Mouse (Mus musculus): ENCODE data around the gene Def6. TPM values are rescaled to one million over a fixed set of nuclear protein-coding genes. Genes with fewer than 3 reads are reported as not detected.

The Def6 gene
- polyA plus RNA-seq, 1 experiment from 2014 or later: 4.9 TPM

- no peak for ATAC-seq (ENCODE audit: insufficient number of reproducible peaks, low FRiP score)
- Histone ChIP-seq H3K4me3 (no peak overlapping the region), H3K9me3 (replicated peaks) (no peaks in the 10 kb centered on the region), H3K4me1 (replicated peaks) (peaks cover 86% of the 10 kb centered on the region), H3K36me3 (no peaks in the 10 kb centered on the region), H3K4me2 (no peak overlapping the region), H3K27me3 (replicated peaks) (no peaks in the 10 kb centered on the region), H3K27ac (ENCODE audit: poor library complexity, severe bottlenecking) (peak overlapping the region; percentile 50; the same call in 1 of the 2 replicates), H3K9ac (no peak overlapping the region)
- WGBS: 79% methylated on average over 15 of the region's 15 CpGs
Measured at GRCm38 (mm10) chr17:28180783-28181544, 26.6 kb upstream of the Def6 start.

GRCm38 (mm10) chr17:28184971-28185638 is 22.5 kb upstream of the Def6 start:
- Histone ChIP-seq H3K9me3 (replicated peaks) (no peaks in the 10 kb centered on the region), H3K4me2 (no peak overlapping the region), H3K27me3 (replicated peaks) (no peaks in the 10 kb centered on the region), H3K4me1 (replicated peaks) (peaks cover 58% of the 10 kb centered on the region), H3K27ac (ENCODE audit: poor library complexity, severe bottlenecking) (no peak overlapping the region), H3K9ac (no peak overlapping the region), H3K36me3 (peaks cover 7% of the 10 kb centered on the region), H3K4me3 (no peak overlapping the region)
- no peak for ATAC-seq (ENCODE audit: insufficient number of reproducible peaks, low FRiP score)
- WGBS: 69% methylated on average over 7 of the region's 7 CpGs

- H3K9ac ChIP-seq: no peak overlapping the region
- peaks cover 27% of the 10 kb centered on the region for H3K4me1 ChIP-seq (replicated peaks)
- H3K9me3 ChIP-seq (replicated peaks): no peaks in the 10 kb centered on the region
- H3K27me3 ChIP-seq (replicated peaks): no peaks in the 10 kb centered on the region
- WGBS: 85% methylated on average over 5 of the region's 5 CpGs
- H3K36me3 ChIP-seq: peaks cover 37% of the 10 kb centered on the region
- no peak for ATAC-seq (ENCODE audit: insufficient number of reproducible peaks, low FRiP score)
- H3K27ac ChIP-seq (ENCODE audit: poor library complexity, severe bottlenecking): no peak overlapping the region
- H3K4me3 ChIP-seq: no peak overlapping the region
- no peak overlapping the region for H3K4me2 ChIP-seq
Measured at GRCm38 (mm10) chr17:28188313-28188712, 19.3 kb upstream of the Def6 start.

GRCm38 (mm10) chr17:28192754-28193153 is 14.8 kb upstream of the Def6 start:
- Histone ChIP-seq H3K4me2 (no peak overlapping the region), H3K9ac (no peak overlapping the region), H3K27ac (ENCODE audit: poor library complexity, severe bottlenecking) (no peak overlapping the region), H3K4me1 (replicated peaks) (no peaks in the 10 kb centered on the region), H3K9me3 (replicated peaks) (no peaks in the 10 kb centered on the region), H3K4me3 (no peak overlapping the region), H3K36me3 (peaks cover 74% of the 10 kb centered on the region), H3K27me3 (replicated peaks) (no peaks in the 10 kb centered on the region)
- ATAC-seq (ENCODE audit: insufficient number of reproducible peaks, low FRiP score): no peak
- WGBS: 57% methylated on average over 1 of the region's 1 CpGs

GRCm38 (mm10) chr17:28193559-28193958 is 14.0 kb upstream of the Def6 start:
- Histone ChIP-seq H3K36me3 (peaks cover 82% of the 10 kb centered on the region), H3K4me2 (no peak overlapping the region), H3K27ac (ENCODE audit: poor library complexity, severe bottlenecking) (no peak overlapping the region), H3K9ac (no peak overlapping the region), H3K4me3 (no peak overlapping the region), H3K9me3 (replicated peaks) (no peaks in the 10 kb centered on the region), H3K27me3 (replicated peaks) (no peaks in the 10 kb centered on the region), H3K4me1 (replicated peaks) (no peaks in the 10 kb centered on the region)
- ATAC-seq (ENCODE audit: insufficient number of reproducible peaks, low FRiP score): no peak
- WGBS: 67% methylated on average over 3 of the region's 3 CpGs

- no peak overlapping the region for H3K27ac ChIP-seq (ENCODE audit: poor library complexity, severe bottlenecking)
- 87% methylated on average over 10 of the region's 10 CpGs for WGBS
- no peak overlapping the region for H3K4me3 ChIP-seq
- no peak overlapping the region for H3K9ac ChIP-seq
- no peaks in the 10 kb centered on the region for H3K9me3 ChIP-seq (replicated peaks)
- no peak overlapping the region for H3K4me2 ChIP-seq
- no peaks in the 10 kb centered on the region for H3K27me3 ChIP-seq (replicated peaks)
- H3K36me3 ChIP-seq: peaks cover 82% of the 10 kb centered on the region
- no peaks in the 10 kb centered on the region for H3K4me1 ChIP-seq (replicated peaks)
- no peak for ATAC-seq (ENCODE audit: insufficient number of reproducible peaks, low FRiP score)
Measured at GRCm38 (mm10) chr17:28195033-28195432, 12.5 kb upstream of the Def6 start.

- 83% methylated on average over 18 of the region's 18 CpGs for WGBS
- Histone ChIP-seq H3K9me3 (replicated peaks) (no peaks in the 10 kb centered on the region), H3K4me3 (no peak overlapping the region), H3K4me1 (replicated peaks) (no peaks in the 10 kb centered on the region), H3K9ac (no peak overlapping the region), H3K27ac (ENCODE audit: poor library complexity, severe bottlenecking) (no peak overlapping the region), H3K27me3 (replicated peaks) (no peaks in the 10 kb centered on the region), H3K36me3 (peaks cover 83% of the 10 kb centered on the region), H3K4me2 (no peak overlapping the region)
- no peak for ATAC-seq (ENCODE audit: insufficient number of reproducible peaks, low FRiP score)
Measured at GRCm38 (mm10) chr17:28197646-28198045, 9.9 kb upstream of the Def6 start.

- Histone ChIP-seq H3K9me3 (replicated peaks) (no peaks in the 10 kb centered on the region), H3K4me3 (no peak overlapping the region), H3K36me3 (peaks cover 63% of the 10 kb centered on the region), H3K4me1 (replicated peaks) (peaks cover 3% of the 10 kb centered on the region), H3K27me3 (replicated peaks) (no peaks in the 10 kb centered on the region), H3K9ac (no peak overlapping the region), H3K4me2 (no peak overlapping the region), H3K27ac (ENCODE audit: poor library complexity, severe bottlenecking) (no peak overlapping the region)
- no peak for ATAC-seq (ENCODE audit: insufficient number of reproducible peaks, low FRiP score)
- 79% methylated on average over 14 of the region's 14 CpGs for WGBS
Measured at GRCm38 (mm10) chr17:28201982-28202381, 5.6 kb upstream of the Def6 start.

- 40% methylated on average over 14 of the region's 14 CpGs for WGBS
- ATAC-seq (ENCODE audit: insufficient number of reproducible peaks, low FRiP score): no peak
- H3K4me3 ChIP-seq: no peak overlapping the region
- H3K27ac ChIP-seq (ENCODE audit: poor library complexity, severe bottlenecking): no peak overlapping the region
- no peaks in the 10 kb centered on the region for H3K9me3 ChIP-seq (replicated peaks)
- H3K36me3 ChIP-seq: peaks cover 44% of the 10 kb centered on the region
- peaks cover 13% of the 10 kb centered on the region for H3K4me1 ChIP-seq (replicated peaks)
- no peak overlapping the region for H3K4me2 ChIP-seq
- H3K27me3 ChIP-seq (replicated peaks): no peaks in the 10 kb centered on the region
- no peak overlapping the region for H3K9ac ChIP-seq
Measured at GRCm38 (mm10) chr17:28204052-28204720, 3.4 kb upstream of the Def6 start.

- H3K4me1 ChIP-seq (replicated peaks): peaks cover 13% of the 10 kb centered on the region
- H3K27ac ChIP-seq (ENCODE audit: poor library complexity, severe bottlenecking): no peak overlapping the region
Measured at GRCm38 (mm10) chr17:28205443-28205842, 2.1 kb upstream of the Def6 start.

GRCm38 (mm10) chr17:28207092-28207491 is 486 bp upstream of the Def6 start:
- H3K4me2 ChIP-seq: peak overlapping the region; percentile 66; the same call in 1 of the 2 replicates
- no peaks in the 10 kb centered on the region for H3K9me3 ChIP-seq (replicated peaks)
- no peaks in the 10 kb centered on the region for H3K27me3 ChIP-seq (replicated peaks)
- 60% methylated on average over 8 of the region's 8 CpGs for WGBS
- H3K9ac ChIP-seq: peak overlapping the region; percentile 56; the same call in 1 of the 2 replicates
- peaks cover 21% of the 10 kb centered on the region for H3K36me3 ChIP-seq
- peak; percentile 3; the same call in 1 of the 2 replicates for ATAC-seq (ENCODE audit: insufficient number of reproducible peaks, low FRiP score)
- H3K4me1 ChIP-seq (replicated peaks): peaks cover 15% of the 10 kb centered on the region
- H3K4me3 ChIP-seq: no peak overlapping the region
- peak overlapping the region; percentile 63 for H3K27ac ChIP-seq (ENCODE audit: poor library complexity, severe bottlenecking)

More at GRCm38 (mm10) chr17:28205443-28205842, 2.1 kb upstream of the Def6 start:
- Histone ChIP-seq H3K9ac (no peak overlapping the region), H3K4me2 (no peak overlapping the region), H3K9me3 (replicated peaks) (no peaks in the 10 kb centered on the region), H3K27me3 (replicated peaks) (no peaks in the 10 kb centered on the region), H3K36me3 (peaks cover 38% of the 10 kb centered on the region), H3K4me3 (no peak overlapping the region)
- ATAC-seq (ENCODE audit: insufficient number of reproducible peaks, low FRiP score): no peak
- WGBS: 84% methylated on average over 8 of the region's 8 CpGs

All from heart, embryonic 12.5 days (tissue).